8 mouse cellular contexts compared by ENCODE assay signal in genomic region chr19:10677915-10678771, GRCm38 (mm10). TPM values are rescaled to one million over a fixed set of nuclear protein-coding genes. Genes with fewer than 3 reads are reported as not detected.
DNase-seq lines count a peak whose midpoint lies in the region; ATAC-seq and TF ChIP-seq lines count a peak whose summit lies in the region.

Gene Pga5, minus strand, starts transcription at chr19:10678071.

- H3K4me2 ChIP-seq in hindbrain, embryonic 14.5 days (replicated peaks) = no peak within 1 kb of the TSS

- peak; percentile 63 for DNase-seq in MEL (ENCODE audit: low read depth, low spot score)
- peak; percentile 96 for DNase-seq in cerebellum, adult 8-10 months
- DNase-seq in forelimb bud, embryonic 11.5 days (ENCODE audit: low read depth, low spot score) = peak; percentile 75
- peak; percentile 92 for DNase-seq in hindbrain, embryonic 14.5 days (ENCODE audit: low spot score)
- DNase-seq in left cerebral cortex, adult 18-20 months (ENCODE audit: low spot score in 2 of 2) = peak; percentile 78 to 88
- DNase-seq in right cerebral cortex, adult 2 months (ENCODE audit: low spot score in 2 of 2) = peak; percentile 83 to 89
- DNase-seq in urinary bladder, adult 2 months (ENCODE audit: low spot score) = peak; percentile 58

- H3K4me3 ChIP-seq in MEL (ENCODE audit: control insufficient read depth in 1 of 2, insufficient read depth in 1 of 2, low read depth in 2 of 2, low read length in 2 of 2) = no peak within 1 kb of the TSS
- H3K4me3 ChIP-seq in hindbrain, embryonic 14.5 days (replicated peaks; ENCODE audit: low read length) = no peak within 1 kb of the TSS

- H3K4me1 ChIP-seq in MEL (ENCODE audit: control insufficient read depth in 1 of 2, insufficient read depth in 2 of 2, low read length in 2 of 2) = peaks cover 0 to 10% of the 10 kb centered on the region in 2 experiments; a peak in 2 of 4 replicates
- H3K4me1 ChIP-seq in hindbrain, embryonic 14.5 days (replicated peaks; ENCODE audit: control insufficient read depth, insufficient read depth, low read length) = no peaks in the 10 kb centered on the region

- H3K36me3 ChIP-seq in MEL (ENCODE audit: control insufficient read depth in 1 of 2, insufficient read depth in 2 of 2, low read length in 2 of 2) = peaks cover 0 to 9% of the 10 kb centered on the region in 2 experiments; a peak in 2 of 4 replicates
- no peaks in the 10 kb centered on the region for H3K36me3 ChIP-seq in hindbrain, embryonic 14.5 days (replicated peaks; ENCODE audit: control insufficient read depth, insufficient read depth)

- ATAC-seq in hindbrain, embryonic 14.5 days (ENCODE audit: low FRiP score) = peak; percentile 67; the same call in 1 of the 2 replicates
- peak; percentile 89 for ATAC-seq in megakaryocyte progenitor cell, adult 5-6 weeks (replicated peaks; ENCODE audit: poor library complexity)

- peak; percentile 70 for TF ChIP-seq RAD21 in MEL (IDR thresholded peaks at IDR 0.05; ENCODE audit: low read depth, low read length)

- peaks cover 6 to 11% of the 10 kb centered on the region in 2 experiments for H3K27me3 ChIP-seq in MEL (ENCODE audit: control insufficient read depth in 1 of 2, insufficient read depth in 2 of 2, low read length in 2 of 2)
- H3K27me3 ChIP-seq in hindbrain, embryonic 14.5 days (ENCODE audit: control insufficient read depth, insufficient read depth, low read length) = no peaks in the 10 kb centered on the region

- 50% methylated on average over 6 of the region's 6 CpGs for WGBS in hindbrain, embryonic 14.5 days

- H3K9ac ChIP-seq in MEL (ENCODE audit: control insufficient read depth, low read depth, low read length, poor library complexity, severe bottlenecking) = no peak within 1 kb of the TSS
- no peak within 1 kb of the TSS for H3K9ac ChIP-seq in hindbrain, embryonic 14.5 days

- no peak for TF ChIP-seq POLR2A in MEL (IDR thresholded peaks at IDR 0.05; ENCODE audit: control insufficient read depth in 1 of 2, insufficient read depth in 1 of 2, low read depth in 1 of 2, low read length in 2 of 2, poor library complexity in 1 of 2)

- H3K27ac ChIP-seq in MEL (ENCODE audit: control insufficient read depth, low read depth, low read length) = no peak within 1 kb of the TSS
- H3K27ac ChIP-seq in hindbrain, embryonic 14.5 days = no peak within 1 kb of the TSS

- no peaks in the 10 kb centered on the region for H3K9me3 ChIP-seq in MEL (replicated peaks; ENCODE audit: insufficient read depth, low read length)
- no peaks in the 10 kb centered on the region for H3K9me3 ChIP-seq in hindbrain, embryonic 14.5 days (ENCODE audit: control insufficient read depth, low read length)

- peak; percentile 84 to 88 (median 85) for TF ChIP-seq CTCF in MEL (IDR thresholded peaks at IDR 0.05 in 2 of 3, conservative IDR thresholded peaks at IDR 0.05 in 1 of 3; ENCODE audit: control insufficient read depth in 1 of 3, insufficient read depth in 1 of 3, low read depth in 2 of 3, low read length in 3 of 3, poor library complexity in 1 of 3, severe bottlenecking in 1 of 3)

- no peaks in the 10 kb centered on the region for H3K79me2 ChIP-seq in MEL (ENCODE audit: control insufficient read depth, insufficient read depth, low read length, poor library complexity)

- no peak for TF ChIP-seq EP300 in MEL (IDR thresholded peaks at IDR 0.05; ENCODE audit: low read depth in 1 of 2, low read length in 2 of 2)

TF ChIP-seq in MEL, 35 proteins besides CTCF, POLR2A, EP300 and RAD21:
- TF ChIP-seq ZKSCAN1 (IDR thresholded peaks at IDR 0.05; ENCODE audit: low read depth, low read length) (no peak), SMC3 (IDR thresholded peaks at IDR 0.05; ENCODE audit: low read depth, low read length) (peak; percentile 82), POLR2AphosphoS2 (IDR thresholded peaks at IDR 0.05; ENCODE audit: low read length) (no peak), TAL1 (IDR thresholded peaks at IDR 0.05; ENCODE audit: low read length) (no peak), ZNF384 (IDR thresholded peaks at IDR 0.05; ENCODE audit: low read depth, low read length) (peak; percentile 58; the same call in 1 of the 2 replicates), MEF2A (IDR thresholded peaks at IDR 0.05; ENCODE audit: extremely low read depth, insufficient replicate concordance, low read depth, low read length, poor library complexity, severe bottlenecking) (no peak), GABPA (IDR thresholded peaks at IDR 0.05; ENCODE audit: low read depth, low read length) (no peak), ZC3H11A (IDR thresholded peaks at IDR 0.05; ENCODE audit: low read depth, low read length) (peak; percentile 58), CHD1 (IDR thresholded peaks at IDR 0.05; ENCODE audit: low read depth, low read length) (no peak), CHD2 (IDR thresholded peaks at IDR 0.05; ENCODE audit: low read length) (no peak), MYC (IDR thresholded peaks at IDR 0.05; ENCODE audit: low read depth, low read length) (no peak), MXI1 (IDR thresholded peaks at IDR 0.05; ENCODE audit: low read depth, low read length) (no peak), MAX (IDR thresholded peaks at IDR 0.05; ENCODE audit: low read length) (no peak), GATA1 (IDR thresholded peaks at IDR 0.05; ENCODE audit: low read depth, low read length) (peak; percentile 66), E2F4 (IDR thresholded peaks at IDR 0.05; ENCODE audit: borderline replicate concordance, low read depth, low read length) (no peak), BHLHE40 (IDR thresholded peaks at IDR 0.05; ENCODE audit: borderline replicate concordance, low read depth, low read length) (no peak)

RNA-seq across cellular contexts. Expression of gene Pga5, which starts in this region (rescaled TPM):
- not detected in 2 replicates for total RNA-seq in MEL (2012; rRNA removed)
- polyA plus RNA-seq in MEL (2012; ENCODE audit: insufficient read depth in 1 of 2, insufficient read length in 2 of 2, low read depth in 1 of 2, low replicate concordance in 2 of 2, missing spikeins in 1 of 2) = not detected
- polyA plus RNA-seq in hindbrain, embryonic 14.5 days (2014; fragmentation: Nextera tagmentation; extraction: Ambion mirVana) = not detected in 2 replicates
- total RNA-seq in left cerebral cortex, adult 18-20 months (2021) = not detected
- total RNA-seq in megakaryocyte progenitor cell, adult 5-6 weeks (2015) = not detected in 2 replicates
- total RNA-seq in megakaryocyte progenitor cell, adult 5-6 weeks (2017) = not detected in 2 replicates
- polyA plus RNA-seq in urinary bladder, adult 2 months (2012; rRNA removed) = 0.08 TPM in 1 of 2 replicates, not detected in the other

Comparison
In these comparisons a context has a peak if more than half of its experiments do, and no peak if none do; other contexts are left out.
1. Peak in DNase-seq in MEL; RNA of the gene not detected or under 1 TPM.
2. Peak in DNase-seq and ATAC-seq in hindbrain, embryonic 14.5 days; RNA of the gene not detected or under 1 TPM.
3. Peak in DNase-seq in left cerebral cortex, adult 18-20 months; RNA of the gene not detected or under 1 TPM.
4. Peak in ATAC-seq in megakaryocyte progenitor cell, adult 5-6 weeks; RNA of the gene not detected or under 1 TPM.
5. Peak in DNase-seq in urinary bladder, adult 2 months; RNA of the gene not detected or under 1 TPM.